Mouse (Mus musculus) forebrain, embryonic 13.5 days (tissue): Measurements from ENCODE around the gene Mfap5. TPM values are rescaled to one million over a fixed set of nuclear protein-coding genes. Genes with fewer than 3 reads are reported as not detected.
A peak's percentile ranks its signal among the peaks of the same experiment; 100 is the strongest.

ENCODE experiments used
- ATAC-seq: fragments of 200-750 bp; cut with Nextera tagmentation; 2 replicates; pipeline ENCODE4 v1.8.0; 2017
- H3K27ac ChIP-seq: fragments of 300-500 bp; sonication (generic); 2 replicates; pipeline ENCODE4 v1.5.1; 2015; ENCODE audit warnings: inconsistent platforms, mild to moderate bottlenecking, moderate library complexity
- H3K27me3 ChIP-seq: fragments of 300-500 bp; sonication (generic); 2 replicates; pipeline ENCODE4 v1.6.1; 2015; ENCODE audit warnings: mild to moderate bottlenecking, inconsistent platforms
- H3K36me3 ChIP-seq: fragments of 300-500 bp; sonication (generic); 2 replicates; pipeline ENCODE4 v1.6.1; 2015; ENCODE audit warnings: mild to moderate bottlenecking, inconsistent platforms; ENCODE audit not compliant: poor library complexity, severe bottlenecking
- H3K4me1 ChIP-seq: fragments of 300-500 bp; sonication (generic); 2 replicates; pipeline ENCODE4 v1.6.1; 2015; ENCODE audit warnings: inconsistent platforms
- H3K4me2 ChIP-seq: fragments of 300-500 bp; sonication (generic); 2 replicates; pipeline ENCODE4 v1.6.1; 2015; ENCODE audit warnings: inconsistent platforms, mild to moderate bottlenecking, moderate library complexity
- H3K4me3 ChIP-seq: fragments of 300-500 bp; sonication (generic); 2 replicates; pipeline ENCODE4 v1.5.1; 2015; ENCODE audit warnings: mild to moderate bottlenecking, inconsistent platforms
- H3K9ac ChIP-seq: fragments of 300-500 bp; sonication (generic); 2 replicates; pipeline ENCODE4 v1.6.1; 2015; ENCODE audit warnings: mild to moderate bottlenecking, inconsistent platforms
- H3K9me3 ChIP-seq: fragments of 300-500 bp; sonication (generic); replicated peaks from 2 replicates; pipeline ENCODE4 v1.6.1; 2016; ENCODE audit warnings: inconsistent platforms
- WGBS: fragments of 180-500 bp; shearing (Covaris S2); methylation state at CpG from one replicate; pipeline ENCODE4 v1.1.7; 2015; 5-methylcytosine and 5-hydroxymethylcytosine counted together
- polyA plus RNA-seq: library from polyadenylated mRNA; unstranded; fragments of >200 nt; fragmentation: Nextera tagmentation; extraction: Ambion mirVana; gene quantifications from 2 replicates; pipeline ENCODE4 v1.2.1, GENCODE M21; 2015

Mfap5 gene
- polyA plus RNA-seq, 1 experiment from 2014 or later, result 1.2 TPM

DNA sequence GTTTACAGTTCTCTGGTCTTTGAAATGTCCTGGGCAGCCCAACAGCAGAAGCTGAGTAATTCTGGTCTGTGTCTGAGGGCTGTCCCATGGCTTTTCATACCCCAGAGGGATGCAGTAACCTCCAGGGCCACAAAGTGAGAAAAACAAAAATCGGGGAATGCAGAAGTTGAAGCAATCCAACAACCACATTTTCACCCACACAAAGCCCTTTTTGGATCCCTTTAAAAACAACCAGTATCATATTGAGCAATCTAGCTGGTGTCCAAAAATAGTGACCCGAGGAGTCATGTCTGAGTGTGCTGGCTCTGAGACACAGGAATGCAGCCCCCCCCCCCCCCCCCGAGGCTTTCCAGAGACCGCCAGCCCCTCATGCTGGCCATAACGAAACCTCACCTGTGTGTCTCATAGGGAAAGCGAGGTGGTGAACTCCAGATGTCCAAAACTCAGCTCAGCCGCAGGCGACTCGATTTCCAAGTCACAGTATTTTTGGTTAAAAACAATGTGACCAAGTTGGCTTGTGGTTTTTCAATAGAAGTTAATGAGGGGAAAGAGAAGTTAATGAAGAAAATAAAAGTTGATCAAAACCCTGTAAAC is 39.7 kb downstream of the Mfap5 start:
- Histone ChIP-seq H3K4me1 (no peaks in the 10 kb centered on the region), H3K4me2 (no peak overlapping the region), H3K27ac (no peak overlapping the region), H3K36me3 (no peaks in the 10 kb centered on the region), H3K4me3 (no peak overlapping the region), H3K27me3 (no peaks in the 10 kb centered on the region), H3K9me3 (no peaks in the 10 kb centered on the region), H3K9ac (no peak overlapping the region)
- ATAC-seq, result no peak
- 87% methylated on average over 9 of the region's 9 CpGs for WGBS

- Histone ChIP-seq H3K36me3 (no peaks in the 10 kb centered on the region), H3K27ac (no peak overlapping the region), H3K4me3 (no peak overlapping the region), H3K4me2 (no peak overlapping the region), H3K9me3 (no peaks in the 10 kb centered on the region), H3K9ac (no peak overlapping the region), H3K27me3 (no peaks in the 10 kb centered on the region), H3K4me1 (no peaks in the 10 kb centered on the region)
- WGBS, result 85% methylated on average over 10 of the region's 10 CpGs
- ATAC-seq, result no peak
These were observed 40.3 kb downstream of the Mfap5 start for GRCm38 (mm10) chr6:122545948-122546347.

GRCm38 (mm10) chr6:122553606-122554005 is 48.0 kb downstream of the Mfap5 start, which contains the start of gene Aicda:
Gene Aicda (plus strand): TSS chr6:122553801.
- H3K27ac ChIP-seq, result no peak within 1 kb of the TSS
- no peak for ATAC-seq
- 55% methylated on average over 9 of the region's 9 CpGs for WGBS

GRCm38 (mm10) chr6:122554102-122554501 is 48.5 kb downstream of the Mfap5 start:
- no peaks in the 10 kb centered on the region for H3K4me1 ChIP-seq
- no peak for ATAC-seq
- WGBS, result 83% methylated on average over 6 of the region's 6 CpGs

More at GRCm38 (mm10) chr6:122553606-122554005, 48.0 kb downstream of the Mfap5 start, which contains the start of gene Aicda:
- Histone ChIP-seq H3K9me3 (no peaks in the 10 kb centered on the region), H3K9ac (no peak within 1 kb of the TSS), H3K36me3 (no peaks in the 10 kb centered on the region), H3K27me3 (peaks cover 6% of the 10 kb centered on the region; the same call in 1 of the 2 replicates), H3K4me1 (no peaks in the 10 kb centered on the region), H3K4me2 (no peak within 1 kb of the TSS), H3K4me3 (no peak within 1 kb of the TSS)

GRCm38 (mm10) chr6:122555266-122555665 is 49.6 kb downstream of the Mfap5 start:
- Histone ChIP-seq H3K4me2 (no peak overlapping the region), H3K36me3 (no peaks in the 10 kb centered on the region), H3K27me3 (peaks cover 6% of the 10 kb centered on the region; the same call in 1 of the 2 replicates), H3K4me1 (no peaks in the 10 kb centered on the region), H3K9me3 (no peaks in the 10 kb centered on the region), H3K9ac (no peak overlapping the region), H3K4me3 (no peak overlapping the region), H3K27ac (no peak overlapping the region)
- 61% methylated on average over 7 of the region's 7 CpGs for WGBS
- ATAC-seq, result no peak

More at GRCm38 (mm10) chr6:122554102-122554501, 48.5 kb downstream of the Mfap5 start:
- no peaks in the 10 kb centered on the region for H3K36me3 ChIP-seq
- H3K9ac ChIP-seq, result no peak overlapping the region
- H3K27me3 ChIP-seq, result peaks cover 6% of the 10 kb centered on the region; the same call in 1 of the 2 replicates
- H3K4me3 ChIP-seq, result no peak overlapping the region
- no peak overlapping the region for H3K4me2 ChIP-seq
- no peak overlapping the region for H3K27ac ChIP-seq
- H3K9me3 ChIP-seq, result no peaks in the 10 kb centered on the region

GRCm38 (mm10) chr6:122556959-122557561 is 51.4 kb downstream of the Mfap5 start:
- peak overlapping the region; percentile 50 for H3K4me2 ChIP-seq
- no peak for ATAC-seq
- H3K9ac ChIP-seq, result no peak overlapping the region
- H3K27ac ChIP-seq, result no peak overlapping the region
- H3K36me3 ChIP-seq, result no peaks in the 10 kb centered on the region
- no peaks in the 10 kb centered on the region for H3K9me3 ChIP-seq
- 25% methylated on average over 15 of the region's 15 CpGs for WGBS
- H3K4me1 ChIP-seq, result 0 out of 2 replicates have a peak, but pooled peaks cover under 1% of the 10 kb centered on the region
- peaks cover 9% of the 10 kb centered on the region; the same call in 1 of the 2 replicates for H3K27me3 ChIP-seq
- H3K4me3 ChIP-seq, result 0 out of 2 replicates have a peak overlapping the region, but pooled peaks have one; percentile 10

- peaks cover 7% of the 10 kb centered on the region; the same call in 1 of the 2 replicates for H3K27me3 ChIP-seq
- no peak overlapping the region for H3K9ac ChIP-seq
- WGBS, result 7% methylated on average over 17 of the region's 17 CpGs
- ATAC-seq, result peak; percentile 46
- peaks cover 7% of the 10 kb centered on the region; the same call in 1 of the 2 replicates for H3K4me1 ChIP-seq
- H3K27ac ChIP-seq, result no peak overlapping the region
- peak overlapping the region; percentile 10; the same call in 1 of the 2 replicates for H3K4me3 ChIP-seq
- no peaks in the 10 kb centered on the region for H3K36me3 ChIP-seq
- peak overlapping the region; percentile 48 for H3K4me2 ChIP-seq
- H3K9me3 ChIP-seq, result no peaks in the 10 kb centered on the region
These were observed 54.8 kb downstream of the Mfap5 start for GRCm38 (mm10) chr6:122560427-122560826.

DNA sequence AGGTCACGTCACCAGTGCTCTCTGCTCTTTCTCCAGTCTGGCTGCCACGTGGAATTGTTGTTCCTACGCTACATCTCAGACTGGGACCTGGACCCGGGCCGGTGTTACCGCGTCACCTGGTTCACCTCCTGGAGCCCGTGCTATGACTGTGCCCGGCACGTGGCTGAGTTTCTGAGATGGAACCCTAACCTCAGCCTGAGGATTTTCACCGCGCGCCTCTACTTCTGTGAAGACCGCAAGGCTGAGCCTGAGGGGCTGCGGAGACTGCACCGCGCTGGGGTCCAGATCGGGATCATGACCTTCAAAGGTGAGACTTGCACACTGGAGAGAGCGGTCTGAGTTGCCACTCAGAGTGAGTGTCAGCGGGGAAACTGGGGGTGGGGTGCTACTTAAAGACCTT is 55.4 kb downstream of the Mfap5 start:
- WGBS, result 84% methylated on average over 20 of the region's 20 CpGs
- Histone ChIP-seq H3K27ac (no peak overlapping the region), H3K9ac (no peak overlapping the region), H3K9me3 (no peaks in the 10 kb centered on the region), H3K27me3 (0 out of 2 replicates have a peak, but pooled peaks cover 3% of the 10 kb centered on the region), H3K4me1 (peaks cover 7% of the 10 kb centered on the region; the same call in 1 of the 2 replicates), H3K36me3 (no peaks in the 10 kb centered on the region), H3K4me2 (no peak overlapping the region), H3K4me3 (no peak overlapping the region)
- ATAC-seq, result peak; percentile 50

- Histone ChIP-seq H3K4me2 (peak overlapping the region; percentile 46), H3K27ac (no peak overlapping the region), H3K9me3 (no peaks in the 10 kb centered on the region), H3K4me3 (peak overlapping the region; percentile 14), H3K4me1 (peaks cover 7% of the 10 kb centered on the region; the same call in 1 of the 2 replicates), H3K9ac (no peak overlapping the region), H3K36me3 (no peaks in the 10 kb centered on the region), H3K27me3 (0 out of 2 replicates have a peak, but pooled peaks cover 3% of the 10 kb centered on the region)
- ATAC-seq, result peak; percentile 52
- WGBS, result under 1% methylated on average over 6 of the region's 6 CpGs
These were observed 56.8 kb downstream of the Mfap5 start for GRCm38 (mm10) chr6:122562463-122562862.

GRCm38 (mm10) chr6:122565070-122565784 is 59.6 kb downstream of the Mfap5 start:
- Histone ChIP-seq H3K9ac (no peak overlapping the region), H3K27ac (no peak overlapping the region), H3K36me3 (no peaks in the 10 kb centered on the region), H3K4me2 (no peak overlapping the region), H3K4me3 (no peak overlapping the region), H3K9me3 (no peaks in the 10 kb centered on the region), H3K4me1 (peaks cover 7% of the 10 kb centered on the region; the same call in 1 of the 2 replicates), H3K27me3 (0 out of 2 replicates have a peak, but pooled peaks cover 3% of the 10 kb centered on the region)
- ATAC-seq, result no peak
- 95% methylated on average over 9 of the region's 9 CpGs for whole genome bisulfite sequencing

DNA sequence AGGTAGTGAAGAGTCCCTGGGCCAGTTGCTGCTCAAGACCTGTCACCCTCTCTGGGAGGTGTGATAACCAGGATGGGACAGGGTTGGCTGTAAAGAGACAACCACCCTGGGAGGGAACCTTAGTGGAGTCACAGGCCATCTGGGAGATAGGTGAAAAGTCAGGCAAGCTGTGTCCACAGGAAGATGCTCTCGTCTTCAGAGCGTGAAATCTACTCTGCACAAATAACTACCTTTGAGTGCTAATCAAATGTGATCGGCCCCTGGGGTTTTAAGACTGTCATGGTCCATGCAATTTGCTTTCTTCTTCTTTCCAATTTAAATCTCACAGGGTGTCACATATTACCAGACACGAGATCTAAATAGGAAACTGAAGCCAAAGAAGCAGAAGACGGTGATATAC is 63.5 kb downstream of the Mfap5 start:
- Histone ChIP-seq H3K9me3 (no peaks in the 10 kb centered on the region), H3K36me3 (no peaks in the 10 kb centered on the region), H3K4me1 (no peaks in the 10 kb centered on the region), H3K27ac (no peak overlapping the region), H3K27me3 (no peaks in the 10 kb centered on the region), H3K9ac (no peak overlapping the region), H3K4me3 (no peak overlapping the region), H3K4me2 (no peak overlapping the region)
- no peak for ATAC-seq
- WGBS, result 66% methylated on average over 5 of the region's 5 CpGs

DNA sequence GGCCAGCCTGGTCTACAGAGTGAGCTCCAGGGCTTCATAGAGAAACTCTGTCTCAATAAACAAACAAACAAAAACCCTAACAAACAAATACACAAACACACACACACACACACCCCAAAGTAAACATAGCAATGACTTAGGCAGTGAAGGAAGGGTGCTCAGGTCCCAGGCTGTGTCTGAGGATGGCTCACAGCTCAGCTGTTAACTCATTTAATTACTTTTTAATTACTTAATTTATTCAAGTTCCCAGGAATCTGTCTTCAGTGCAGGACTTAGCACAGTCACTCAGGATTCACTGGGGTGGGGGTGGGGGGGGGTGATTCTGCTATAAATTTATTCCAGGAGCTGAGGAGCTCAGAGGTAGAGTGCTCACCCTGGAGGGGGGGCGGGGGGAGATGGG is 64.1 kb downstream of the Mfap5 start:
- 0 out of 2 replicates have a peak, but pooled peaks have one; percentile 10 for ATAC-seq
- H3K4me2 ChIP-seq, result no peak overlapping the region
- no peaks in the 10 kb centered on the region for H3K27me3 ChIP-seq
- H3K27ac ChIP-seq, result no peak overlapping the region
- 65% methylated on average over 1 of the region's 1 CpGs for WGBS
- no peaks in the 10 kb centered on the region for H3K4me1 ChIP-seq
- no peak overlapping the region for H3K4me3 ChIP-seq
- H3K36me3 ChIP-seq, result no peaks in the 10 kb centered on the region
- no peaks in the 10 kb centered on the region for H3K9me3 ChIP-seq
- H3K9ac ChIP-seq, result no peak overlapping the region
